Mouse (Mus musculus): ENCODE measurements at regions not wholly inside any gene's neighbourhood (a gene's known extent, or its start where the extent isn't known, plus 50 kb on each side); places are given as distances from the start of the nearest gene placed in this dataset.
"Not testable (repeated sequence)": the region's sequence is repeated elsewhere in the genome, so short reads cannot be mapped to it uniquely, and the experiment has no call there.

GRCm38 (mm10) chr15:34027111-34027510, 330.6 kb downstream of the 9430069I07Rik start:
- not testable (repeated sequence) for H3K4me1 ChIP-seq (replicated peaks; ENCODE audit: control insufficient read depth, insufficient read depth, low read length); H3K9ac ChIP-seq (ENCODE audit: low read length); H3K27ac ChIP-seq (ENCODE audit: low read length); H3K27me3 ChIP-seq (ENCODE audit: control insufficient read depth, insufficient read depth, low read depth, low read length); H3K4me2 ChIP-seq (ENCODE audit: low read depth, low read length); H3K9me3 ChIP-seq (ENCODE audit: control insufficient read depth, low read length); ATAC-seq (ENCODE audit: low read depth); H3K4me3 ChIP-seq (ENCODE audit: low read length); H3K36me3 ChIP-seq (ENCODE audit: control insufficient read depth, insufficient read depth, low read length)
- 64% methylated on average over 8 of the region's 8 CpGs for WGBS

DNA sequence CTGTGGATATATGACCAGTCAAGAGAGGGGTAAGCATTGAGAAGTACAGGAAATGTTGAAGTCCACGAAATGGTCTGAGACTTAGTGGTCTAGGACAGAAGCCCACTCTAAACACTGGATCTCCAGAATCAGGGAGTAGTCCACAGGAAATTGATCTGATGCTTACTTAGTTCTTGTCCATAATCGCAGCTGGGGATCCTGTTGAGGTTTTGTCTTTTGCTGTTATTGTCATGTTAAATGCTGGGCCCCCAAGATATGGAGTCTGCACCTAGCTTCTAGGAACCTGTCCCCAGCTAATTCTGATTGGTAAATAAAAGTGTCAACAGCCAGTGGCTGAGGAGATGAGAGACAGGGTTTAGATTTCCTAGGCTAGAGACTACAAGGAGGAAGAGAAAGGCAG, 332.3 kb downstream of the 9430069I07Rik start:
- H3K4me3 ChIP-seq (ENCODE audit: low read length), result no peak overlapping the region
- H3K9ac ChIP-seq (ENCODE audit: low read length), result no peak overlapping the region
- no peaks in the 10 kb centered on the region for H3K4me1 ChIP-seq (replicated peaks; ENCODE audit: control insufficient read depth, insufficient read depth, low read length)
- no peak for ATAC-seq (ENCODE audit: low read depth)
- no peaks in the 10 kb centered on the region for H3K36me3 ChIP-seq (ENCODE audit: control insufficient read depth, insufficient read depth, low read length)
- no peaks in the 10 kb centered on the region for H3K27me3 ChIP-seq (ENCODE audit: control insufficient read depth, insufficient read depth, low read depth, low read length)
- H3K4me2 ChIP-seq (ENCODE audit: low read depth, low read length), result no peak overlapping the region
- H3K9me3 ChIP-seq (ENCODE audit: control insufficient read depth, low read length), result no peaks in the 10 kb centered on the region
- 81% methylated on average over 2 of the region's 2 CpGs for WGBS
- no peak overlapping the region for H3K27ac ChIP-seq (ENCODE audit: low read length)

DNA sequence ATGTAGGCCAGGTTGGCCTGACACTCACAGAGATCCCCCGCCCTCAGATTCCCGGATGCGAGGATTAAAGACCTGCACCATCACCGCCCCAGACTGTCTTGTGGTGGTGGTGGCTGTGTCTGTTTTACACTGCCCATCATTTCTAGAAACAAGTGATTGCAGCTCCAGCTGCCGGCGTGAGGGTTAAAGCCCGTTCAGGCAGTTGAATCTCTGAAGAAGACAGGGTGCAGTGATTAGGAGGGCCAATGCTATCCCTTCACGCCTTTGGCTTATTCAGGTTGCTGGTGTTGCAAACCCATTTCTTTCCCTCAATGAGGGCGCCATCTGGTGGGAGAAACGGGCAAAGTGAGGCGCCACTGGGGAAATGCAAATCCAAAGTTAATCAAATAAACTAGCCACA, 335.8 kb downstream of the 9430069I07Rik start:
- H3K27me3 ChIP-seq (ENCODE audit: control insufficient read depth, insufficient read depth, low read depth, low read length), result no peaks in the 10 kb centered on the region
- no peaks in the 10 kb centered on the region for H3K4me1 ChIP-seq (replicated peaks; ENCODE audit: control insufficient read depth, insufficient read depth, low read length)
- no peak overlapping the region for H3K4me2 ChIP-seq (ENCODE audit: low read depth, low read length)
- WGBS, result 25% methylated on average over 11 of the region's 11 CpGs
- H3K9me3 ChIP-seq (ENCODE audit: control insufficient read depth, low read length), result no peaks in the 10 kb centered on the region
- H3K9ac ChIP-seq (ENCODE audit: low read length), result no peak overlapping the region
- no peak for ATAC-seq (ENCODE audit: low read depth)
- no peak overlapping the region for H3K27ac ChIP-seq (ENCODE audit: low read length)
- no peak overlapping the region for H3K4me3 ChIP-seq (ENCODE audit: low read length)
- no peaks in the 10 kb centered on the region for H3K36me3 ChIP-seq (ENCODE audit: control insufficient read depth, insufficient read depth, low read length)

DNA sequence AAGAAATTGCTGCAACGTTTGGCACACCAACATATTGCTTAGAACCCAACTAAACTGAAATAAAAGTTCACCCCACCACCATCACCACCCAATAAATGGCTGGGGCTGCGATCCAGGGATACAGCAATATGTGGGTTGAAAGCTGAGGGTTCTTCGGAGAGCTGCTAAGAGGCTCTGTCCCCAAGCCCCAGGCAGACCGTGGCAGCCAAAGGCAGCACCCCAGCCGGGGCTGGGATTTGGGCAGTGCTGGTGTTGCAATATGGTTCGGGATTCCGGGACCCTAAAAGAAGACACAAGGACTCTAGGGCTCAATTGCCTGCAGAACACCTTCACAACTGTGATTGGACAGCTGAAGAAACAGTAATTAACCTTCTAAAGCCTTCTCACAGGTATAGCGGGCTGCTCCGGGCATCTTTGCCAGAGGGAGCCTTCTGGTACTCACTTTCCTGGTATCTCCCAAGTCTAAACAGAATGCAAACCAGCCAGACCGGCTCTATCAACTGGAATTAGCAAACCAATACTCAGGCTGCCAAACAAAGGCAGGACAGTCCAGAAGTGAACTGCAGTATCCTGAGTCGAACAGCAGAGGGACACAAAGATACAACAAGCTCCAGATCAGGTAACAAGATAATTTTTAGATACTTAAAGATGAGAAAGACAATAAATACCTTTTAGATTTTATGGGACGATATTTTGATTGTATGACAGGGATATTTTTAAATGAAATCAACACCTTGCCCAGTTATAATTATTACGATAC, 341.1 kb downstream of the 9430069I07Rik start:
- 43% methylated on average over 13 of the region's 13 CpGs for WGBS
- H3K27ac ChIP-seq (ENCODE audit: low read length), result no peak overlapping the region
- no peak for ATAC-seq (ENCODE audit: low read depth)
- H3K36me3 ChIP-seq (ENCODE audit: control insufficient read depth, insufficient read depth, low read length), result no peaks in the 10 kb centered on the region
- no peak overlapping the region for H3K4me2 ChIP-seq (ENCODE audit: low read depth, low read length)
- H3K9me3 ChIP-seq (ENCODE audit: control insufficient read depth, low read length), result no peaks in the 10 kb centered on the region
- no peaks in the 10 kb centered on the region for H3K27me3 ChIP-seq (ENCODE audit: control insufficient read depth, insufficient read depth, low read depth, low read length)
- no peak overlapping the region for H3K9ac ChIP-seq (ENCODE audit: low read length)
- H3K4me3 ChIP-seq (ENCODE audit: low read length), result no peak overlapping the region
- H3K4me1 ChIP-seq (replicated peaks; ENCODE audit: control insufficient read depth, insufficient read depth, low read length), result no peaks in the 10 kb centered on the region

- WGBS, result 44% methylated on average over 1 of the region's 1 CpGs
- Histone ChIP-seq H3K4me3 (ENCODE audit: low read length) (no peak overlapping the region), H3K4me2 (ENCODE audit: low read depth, low read length) (no peak overlapping the region), H3K4me1 (replicated peaks; ENCODE audit: control insufficient read depth, insufficient read depth, low read length) (no peaks in the 10 kb centered on the region), H3K27ac (ENCODE audit: low read length) (no peak overlapping the region), H3K36me3 (ENCODE audit: control insufficient read depth, insufficient read depth, low read length) (no peaks in the 10 kb centered on the region), H3K27me3 (ENCODE audit: control insufficient read depth, insufficient read depth, low read depth, low read length) (no peaks in the 10 kb centered on the region), H3K9ac (ENCODE audit: low read length) (no peak overlapping the region), H3K9me3 (ENCODE audit: control insufficient read depth, low read length) (no peaks in the 10 kb centered on the region)
- ATAC-seq (ENCODE audit: low read depth), result no peak
Measured at GRCm38 (mm10) chr15:34008591-34008990, 349.1 kb downstream of the 9430069I07Rik start.

- H3K4me1 ChIP-seq (replicated peaks; ENCODE audit: control insufficient read depth, insufficient read depth, low read length), result no peaks in the 10 kb centered on the region
- no peaks in the 10 kb centered on the region for H3K9me3 ChIP-seq (ENCODE audit: control insufficient read depth, low read length)
- no peaks in the 10 kb centered on the region for H3K27me3 ChIP-seq (ENCODE audit: control insufficient read depth, insufficient read depth, low read depth, low read length)
- 57% methylated on average over 4 of the region's 4 CpGs for WGBS
- 0 out of 2 replicates have a peak overlapping the region, but pooled peaks have one; percentile 20 for H3K27ac ChIP-seq (ENCODE audit: low read length)
- peak; percentile 65; the same call in 1 of the 2 replicates for ATAC-seq (ENCODE audit: low read depth)
- no peak overlapping the region for H3K4me2 ChIP-seq (ENCODE audit: low read depth, low read length)
- H3K9ac ChIP-seq (ENCODE audit: low read length), result no peak overlapping the region
- H3K36me3 ChIP-seq (ENCODE audit: control insufficient read depth, insufficient read depth, low read length), result no peaks in the 10 kb centered on the region
- no peak overlapping the region for H3K4me3 ChIP-seq (ENCODE audit: low read length)
Measured at GRCm38 (mm10) chr15:33992383-33992782, 365.3 kb downstream of the 9430069I07Rik start.

DNA sequence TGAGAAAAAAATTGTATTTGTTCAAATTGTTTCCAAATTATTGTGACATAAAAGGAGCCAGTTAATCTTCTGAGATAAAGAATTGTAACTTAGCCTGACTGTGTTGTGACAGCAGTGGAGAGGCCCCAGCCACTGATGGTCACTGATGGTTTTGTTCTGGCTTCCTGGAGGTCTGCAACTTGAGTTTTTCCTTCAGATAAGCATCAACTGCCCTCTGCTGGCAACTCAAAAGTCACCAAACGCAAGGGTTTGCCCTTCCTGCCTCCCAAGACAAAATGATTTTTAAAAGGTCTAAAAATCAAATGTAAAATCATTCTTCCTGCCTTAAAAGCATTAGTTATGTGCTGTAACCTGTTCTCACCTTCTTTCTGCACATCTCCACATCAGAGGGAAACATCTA, 382.6 kb downstream of the 9430069I07Rik start:
- ATAC-seq (ENCODE audit: low read depth), result no peak
- Histone ChIP-seq H3K27ac (ENCODE audit: low read length) (no peak overlapping the region), H3K9ac (ENCODE audit: low read length) (no peak overlapping the region), H3K27me3 (ENCODE audit: control insufficient read depth, insufficient read depth, low read depth, low read length) (no peaks in the 10 kb centered on the region), H3K9me3 (ENCODE audit: control insufficient read depth, low read length) (peaks cover 2% of the 10 kb centered on the region; the same call in 1 of the 2 replicates), H3K4me2 (ENCODE audit: low read depth, low read length) (no peak overlapping the region), H3K36me3 (ENCODE audit: control insufficient read depth, insufficient read depth, low read length) (no peaks in the 10 kb centered on the region), H3K4me1 (replicated peaks; ENCODE audit: control insufficient read depth, insufficient read depth, low read length) (no peaks in the 10 kb centered on the region), H3K4me3 (ENCODE audit: low read length) (no peak overlapping the region)
- WGBS, result 21% methylated on average over 1 of the region's 1 CpGs

- 57% methylated on average over 3 of the region's 3 CpGs for WGBS
- no peaks in the 10 kb centered on the region for H3K36me3 ChIP-seq (ENCODE audit: control insufficient read depth, insufficient read depth, low read length)
- H3K4me2 ChIP-seq (ENCODE audit: low read depth, low read length), result no peak overlapping the region
Measured at GRCm38 (mm10) chr15:33973466-33973865, 384.2 kb downstream of the 9430069I07Rik start.

GRCm38 (mm10) chr15:33969409-33969808, 388.3 kb downstream of the 9430069I07Rik start:
- H3K9ac ChIP-seq (ENCODE audit: low read length), result no peak overlapping the region
- ATAC-seq (ENCODE audit: low read depth), result no peak
- WGBS, result 13% methylated on average over 1 of the region's 1 CpGs
- no peaks in the 10 kb centered on the region for H3K9me3 ChIP-seq (ENCODE audit: control insufficient read depth, low read length)
- H3K4me1 ChIP-seq (replicated peaks; ENCODE audit: control insufficient read depth, insufficient read depth, low read length), result no peaks in the 10 kb centered on the region
- no peaks in the 10 kb centered on the region for H3K27me3 ChIP-seq (ENCODE audit: control insufficient read depth, insufficient read depth, low read depth, low read length)
- H3K27ac ChIP-seq (ENCODE audit: low read length), result no peak overlapping the region
- no peak overlapping the region for H3K4me2 ChIP-seq (ENCODE audit: low read depth, low read length)
- no peaks in the 10 kb centered on the region for H3K36me3 ChIP-seq (ENCODE audit: control insufficient read depth, insufficient read depth, low read length)
- H3K4me3 ChIP-seq (ENCODE audit: low read length), result no peak overlapping the region

More at GRCm38 (mm10) chr15:33973466-33973865, 384.2 kb downstream of the 9430069I07Rik start:
- peaks cover 2% of the 10 kb centered on the region; the same call in 1 of the 2 replicates for H3K9me3 ChIP-seq (ENCODE audit: control insufficient read depth, low read length)
- H3K9ac ChIP-seq (ENCODE audit: low read length), result no peak overlapping the region
- no peaks in the 10 kb centered on the region for H3K4me1 ChIP-seq (replicated peaks; ENCODE audit: control insufficient read depth, insufficient read depth, low read length)
- H3K27ac ChIP-seq (ENCODE audit: low read length), result no peak overlapping the region
- H3K27me3 ChIP-seq (ENCODE audit: control insufficient read depth, insufficient read depth, low read depth, low read length), result no peaks in the 10 kb centered on the region
- ATAC-seq (ENCODE audit: low read depth), result no peak
- H3K4me3 ChIP-seq (ENCODE audit: low read length), result no peak overlapping the region
